Mouse (Mus musculus) hindbrain, embryonic 11.5 days (tissue): ENCODE data around the gene Cntln. TPM values are rescaled to one million over a fixed set of nuclear protein-coding genes. Genes with fewer than 3 reads are reported as not detected.

Experiments
- ATAC-seq: fragments of 200-750 bp; cut with Nextera tagmentation; 2 replicates; pipeline ENCODE4 v1.8.0; 2017; ENCODE audit warnings: mild to moderate bottlenecking, moderate TSS enrichment, moderate library complexity; ENCODE audit not compliant: low FRiP score
- DNase-seq: peaks from one replicate; pipeline ENCODE4 v3.0.0-alpha.2; 2015; ENCODE audit warnings: low spot score
- H3K27ac ChIP-seq: fragments of 300-500 bp; sonication (generic); 2 replicates; pipeline ENCODE4 v1.5.1; 2014; ENCODE audit warnings: mild to moderate bottlenecking, low read depth, low read length
- H3K27me3 ChIP-seq: fragments of 300-500 bp; sonication (generic); 2 replicates; pipeline ENCODE4 v1.6.1; 2014; ENCODE audit warnings: mild to moderate bottlenecking, low read length, moderate library complexity, mixed read lengths; ENCODE audit not compliant: control insufficient read depth, insufficient read depth
- H3K36me3 ChIP-seq: fragments of 300-500 bp; sonication (generic); 2 replicates; pipeline ENCODE4 v1.6.1; 2014; ENCODE audit warnings: mild to moderate bottlenecking, low read length, moderate library complexity, mixed read lengths; ENCODE audit not compliant: control insufficient read depth, insufficient read depth
- H3K4me1 ChIP-seq: fragments of 300-500 bp; sonication (generic); replicated peaks from 2 replicates; pipeline ENCODE4 v1.6.1; 2014; ENCODE audit warnings: low read length, mixed read lengths; ENCODE audit not compliant: control insufficient read depth, insufficient read depth
- H3K4me2 ChIP-seq: fragments of 300-500 bp; sonication (generic); replicated peaks from 2 replicates; pipeline ENCODE4 v1.6.1; 2014; ENCODE audit warnings: mild to moderate bottlenecking, low read depth, low read length
- H3K4me3 ChIP-seq: fragments of 300-500 bp; sonication (generic); 2 replicates; pipeline ENCODE4 v1.5.1; 2014; ENCODE audit warnings: low read depth, low read length
- H3K9ac ChIP-seq: fragments of 300-500 bp; sonication (generic); 2 replicates; pipeline ENCODE4 v1.6.1; 2014; ENCODE audit warnings: low read depth, low read length
- H3K9me3 ChIP-seq: fragments of 300-500 bp; sonication (generic); 2 replicates; pipeline ENCODE4 v1.6.1; 2016; ENCODE audit warnings: low read length; ENCODE audit not compliant: control insufficient read depth
- whole genome bisulfite sequencing: fragments of 180-500 bp; shearing (Covaris S2); extraction: QIAGEN DNeasy Blood & Tissue Kit; methylation state at CpG from one replicate; pipeline ENCODE4 v1.1.7; 2014; 5-methylcytosine and 5-hydroxymethylcytosine counted together
- polyA plus RNA-seq: library from polyadenylated mRNA; unstranded; fragments of >200 nt; fragmentation: Nextera tagmentation; extraction: Ambion mirVana; gene quantifications from 2 replicates; pipeline ENCODE4 v1.2.1, GENCODE M21; 2014

The Cntln gene
- 10.4 and 11.4 TPM in 2 replicates for polyA plus RNA-seq

DNA sequence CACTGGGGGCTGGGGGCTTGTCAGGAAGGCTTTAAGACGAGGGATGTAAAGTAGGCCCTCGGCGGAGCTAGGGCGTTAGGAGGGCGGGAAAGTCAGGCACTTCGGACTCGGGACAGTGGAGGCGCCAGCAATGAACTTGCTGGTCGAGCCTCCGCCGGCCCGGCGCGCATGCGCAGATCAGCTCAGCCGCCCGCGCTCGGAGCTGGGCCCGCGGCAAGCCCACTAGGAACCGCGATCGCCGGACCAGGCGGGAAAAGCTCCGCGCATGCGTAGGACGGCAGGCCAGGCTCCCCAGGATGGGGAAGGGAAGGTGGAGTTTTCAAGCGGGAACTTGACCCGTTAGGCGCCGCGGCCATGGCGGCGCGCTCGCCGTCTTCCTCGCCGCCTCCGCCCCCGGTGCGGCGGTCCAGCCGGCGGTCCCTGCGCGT, at the start of gene Cntln:
Cntln (plus strand) TSS at position 199 of the 428 bp plus-strand sequence.
- Histone ChIP-seq H3K27ac (peak within 1 kb of the TSS; percentile 55), H3K4me2 (peak within 1 kb of the TSS; percentile 80), H3K9me3 (no peaks in the 10 kb centered on the region), H3K4me1 (no peaks in the 10 kb centered on the region), H3K27me3 (no peaks in the 10 kb centered on the region), H3K36me3 (no peaks in the 10 kb centered on the region), H3K4me3 (peak within 1 kb of the TSS; percentile 64), H3K9ac (peak within 1 kb of the TSS; percentile 90)
- peak; percentile 97 for ATAC-seq
- peak; percentile 94 for DNase-seq
- WGBS = under 1% methylated on average over 43 of the region's 50 CpGs

DNA sequence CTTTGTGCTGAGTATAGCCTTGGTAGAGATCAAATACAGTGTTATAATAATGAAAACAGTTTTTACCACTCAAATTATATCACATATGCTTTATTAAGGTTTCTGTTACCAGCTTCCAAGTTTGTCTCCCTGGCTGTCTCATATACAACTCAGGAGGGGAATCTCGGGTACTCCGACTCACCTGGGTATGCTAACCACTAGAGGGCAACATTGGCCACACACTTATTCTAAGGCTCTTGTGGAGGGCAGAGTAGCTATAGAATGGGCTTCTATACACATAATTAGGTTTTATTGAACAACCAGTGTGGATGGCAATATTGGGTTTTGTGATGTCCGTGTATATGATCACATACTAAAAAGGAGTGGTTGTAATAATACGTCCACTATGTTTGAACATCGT, 47.1 kb upstream of the Cntln start:
- DNase-seq = peak; percentile 49
- Histone ChIP-seq H3K9me3 (no peaks in the 10 kb centered on the region), H3K4me2 (no peak overlapping the region), H3K36me3 (no peaks in the 10 kb centered on the region), H3K4me3 (no peak overlapping the region), H3K27ac (no peak overlapping the region), H3K27me3 (no peaks in the 10 kb centered on the region), H3K9ac (no peak overlapping the region), H3K4me1 (no peaks in the 10 kb centered on the region)
- no peak for ATAC-seq
- 47% methylated on average over 5 of the region's 5 CpGs for WGBS

DNA sequence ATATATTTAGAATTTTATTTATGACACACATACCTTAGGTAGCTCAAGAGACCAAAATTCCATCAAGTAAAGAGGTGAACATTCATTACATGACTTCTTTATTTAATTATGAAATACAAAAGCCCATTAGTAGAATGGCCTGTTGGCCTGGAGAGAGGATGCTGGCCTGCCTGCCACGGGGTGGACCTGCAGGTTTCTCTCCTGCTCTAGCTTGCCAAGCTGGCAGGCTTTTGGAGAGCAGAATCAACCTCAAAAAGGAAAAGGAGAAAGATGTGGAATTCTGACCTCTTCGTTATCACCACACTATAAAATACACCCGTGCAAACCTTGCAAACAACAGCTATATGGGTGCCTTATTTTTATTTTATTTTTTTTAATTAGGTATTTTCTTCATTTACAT, 45.6 kb upstream of the Cntln start:
- ATAC-seq (no peak), DNase-seq (no peak)
- Histone ChIP-seq H3K9me3 (no peaks in the 10 kb centered on the region), H3K4me1 (no peaks in the 10 kb centered on the region), H3K27ac (no peak overlapping the region), H3K4me3 (no peak overlapping the region), H3K9ac (no peak overlapping the region), H3K36me3 (no peaks in the 10 kb centered on the region), H3K27me3 (no peaks in the 10 kb centered on the region), H3K4me2 (no peak overlapping the region)
- 84% methylated on average over 3 of the region's 3 CpGs for WGBS

DNA sequence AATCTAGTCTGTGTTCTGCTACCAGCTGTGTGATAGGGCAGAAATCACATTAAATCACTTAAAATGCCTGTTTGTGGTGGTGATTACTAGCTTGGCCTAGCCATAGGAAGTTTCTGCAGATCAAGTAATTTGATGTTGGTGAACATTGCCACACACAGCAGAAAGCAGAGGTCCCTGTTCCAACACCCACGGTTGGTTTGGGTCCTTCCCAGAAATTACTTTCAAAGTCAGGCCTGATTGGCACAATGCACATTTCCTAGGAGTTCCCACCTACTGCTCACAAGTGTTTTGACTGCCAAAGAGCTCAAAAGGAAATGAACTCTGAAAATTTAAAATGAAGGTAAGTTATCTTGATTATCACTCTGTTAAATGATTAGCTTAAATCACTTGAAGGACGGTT, 44.6 kb upstream of the Cntln start:
- Histone ChIP-seq H3K27me3 (no peaks in the 10 kb centered on the region), H3K9me3 (no peaks in the 10 kb centered on the region), H3K4me3 (no peak overlapping the region), H3K4me2 (no peak overlapping the region), H3K27ac (no peak overlapping the region), H3K9ac (no peak overlapping the region), H3K4me1 (no peaks in the 10 kb centered on the region), H3K36me3 (no peaks in the 10 kb centered on the region)
- DNase-seq (no peak), ATAC-seq (no peak)
- 87% methylated on average over 2 of the region's 2 CpGs for WGBS

DNA sequence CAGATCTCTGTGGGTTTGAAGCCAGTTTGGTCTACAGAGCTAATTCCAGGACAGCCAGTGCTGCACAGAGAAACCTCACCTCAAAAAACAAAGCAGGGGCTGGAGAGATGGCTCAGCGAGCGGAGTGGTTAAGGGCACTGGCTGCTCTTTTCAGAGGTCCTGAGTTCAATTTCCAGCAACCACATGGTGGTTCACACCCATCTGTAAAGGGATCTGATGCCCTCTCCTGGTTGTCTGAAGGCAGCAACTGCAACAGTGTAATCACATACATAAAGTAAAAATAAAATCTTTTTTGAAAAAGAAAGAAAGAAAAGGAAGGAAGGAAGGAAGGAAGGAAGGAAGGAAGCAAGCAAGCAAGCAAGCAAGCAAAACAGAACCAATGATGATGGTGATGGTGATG, 26.5 kb upstream of the Cntln start:
- no peak for ATAC-seq

DNA sequence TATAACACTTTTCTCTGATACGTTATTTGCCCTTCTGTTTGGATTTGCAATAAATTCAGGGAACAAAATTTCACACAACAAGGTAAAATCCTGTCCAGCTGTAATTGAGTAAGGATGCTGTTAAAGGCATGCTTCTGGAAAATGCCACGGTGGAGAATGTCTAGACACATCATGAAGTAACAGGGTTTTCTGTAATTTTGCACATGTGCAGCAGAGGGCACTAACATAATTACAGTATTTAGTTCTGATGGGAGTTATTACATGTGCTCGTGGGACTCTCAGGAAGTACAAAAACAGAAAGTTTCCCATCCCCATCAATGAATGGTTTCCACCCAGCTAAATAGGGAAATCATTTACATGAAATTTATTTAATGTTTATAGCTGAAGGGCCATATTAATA, 7.8 kb upstream of the Cntln start:
- Histone ChIP-seq H3K4me2 (no peak overlapping the region), H3K9me3 (no peaks in the 10 kb centered on the region), H3K9ac (no peak overlapping the region), H3K4me3 (no peak overlapping the region), H3K4me1 (no peaks in the 10 kb centered on the region), H3K27me3 (no peaks in the 10 kb centered on the region), H3K36me3 (no peaks in the 10 kb centered on the region), H3K27ac (no peak overlapping the region)
- ATAC-seq (no peak), DNase-seq (peak; percentile 24)
- WGBS = 60% methylated on average over 3 of the region's 3 CpGs

More for the DNA sequence above, 26.5 kb upstream of the Cntln start:
- no peak for DNase-seq
- Histone ChIP-seq H3K9ac (no peak overlapping the region), H3K36me3 (no peaks in the 10 kb centered on the region), H3K27ac (no peak overlapping the region), H3K9me3 (no peaks in the 10 kb centered on the region), H3K27me3 (no peaks in the 10 kb centered on the region), H3K4me3 (no peak overlapping the region), H3K4me2 (no peak overlapping the region), H3K4me1 (no peaks in the 10 kb centered on the region)
- 75% methylated on average over 2 of the region's 2 CpGs for WGBS

DNA sequence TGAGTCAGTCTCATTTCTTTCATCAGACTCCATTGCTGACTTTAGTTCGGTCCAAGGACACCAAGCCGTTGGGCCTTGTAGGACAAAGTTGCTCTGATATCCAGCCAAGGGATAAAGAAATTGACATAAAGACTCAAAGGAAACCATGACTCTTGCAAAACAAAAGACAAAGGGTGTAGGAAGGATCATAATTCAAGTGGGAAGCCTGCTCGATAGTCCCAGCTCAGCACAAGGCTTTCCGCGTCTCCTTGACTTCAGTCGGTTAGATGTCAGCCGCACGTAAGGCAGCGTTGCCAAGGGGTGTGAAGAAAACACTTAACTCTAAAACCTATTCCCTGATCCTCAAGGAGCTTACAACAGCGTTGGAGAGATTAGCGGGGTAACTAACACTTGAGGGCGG, 463 bp upstream of the Cntln start:
- Histone ChIP-seq H3K9ac (no peak overlapping the region), H3K9me3 (no peaks in the 10 kb centered on the region), H3K4me3 (peak overlapping the region; percentile 64; the same call in 1 of the 2 replicates), H3K36me3 (no peaks in the 10 kb centered on the region), H3K27ac (no peak overlapping the region), H3K4me1 (no peaks in the 10 kb centered on the region), H3K27me3 (no peaks in the 10 kb centered on the region), H3K4me2 (peak overlapping the region; percentile 80)
- 80% methylated on average over 12 of the region's 12 CpGs for WGBS
- DNase-seq = no peak
- ATAC-seq = no peak

DNA sequence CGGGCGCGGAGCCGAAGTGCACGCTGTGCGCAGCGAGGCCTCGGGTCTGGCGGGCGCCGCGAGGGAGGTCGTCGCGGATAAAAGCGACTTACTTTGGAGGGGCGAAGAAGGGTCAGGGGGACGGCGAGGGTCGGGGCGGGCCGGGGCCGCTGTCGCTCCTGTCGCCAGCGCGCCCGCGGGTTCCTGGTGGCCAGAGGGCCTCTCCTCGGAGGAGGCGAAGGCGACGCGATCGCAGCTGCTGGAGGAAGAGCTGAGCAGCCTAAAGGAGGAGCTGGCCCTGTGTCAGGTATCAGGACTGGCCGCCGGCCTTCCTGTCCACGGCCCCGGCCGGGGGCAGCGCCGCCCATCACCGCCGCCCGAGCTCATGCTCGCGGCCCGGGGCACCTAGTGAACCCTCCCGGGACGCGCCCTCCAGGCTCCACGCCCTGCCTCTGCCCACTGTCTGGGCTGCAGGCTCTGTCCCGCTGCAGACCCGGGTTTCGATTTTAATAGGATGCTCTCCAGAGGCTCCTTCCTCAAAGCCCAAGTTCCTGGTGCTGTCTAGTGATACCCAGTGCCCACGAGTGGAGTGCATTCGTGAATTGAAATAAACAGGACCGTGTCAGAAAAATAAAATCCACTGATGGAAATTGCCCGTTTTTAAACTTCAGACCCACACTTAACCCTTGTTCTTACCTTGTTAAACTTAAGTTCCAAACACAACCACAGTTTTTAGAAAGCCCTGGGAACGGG, 596 bp downstream of the Cntln start:
- Histone ChIP-seq H3K27ac (peak overlapping the region; percentile 55), H3K9ac (peak overlapping the region; percentile 90), H3K27me3 (no peaks in the 10 kb centered on the region), H3K36me3 (no peaks in the 10 kb centered on the region), H3K4me2 (peak overlapping the region; percentile 80), H3K4me1 (no peaks in the 10 kb centered on the region), H3K9me3 (no peaks in the 10 kb centered on the region), H3K4me3 (peak overlapping the region; percentile 64)
- DNase-seq (peak; percentile 74), ATAC-seq (peak; percentile 83)
- WGBS = 5% methylated on average over 53 of the region's 60 CpGs

DNA sequence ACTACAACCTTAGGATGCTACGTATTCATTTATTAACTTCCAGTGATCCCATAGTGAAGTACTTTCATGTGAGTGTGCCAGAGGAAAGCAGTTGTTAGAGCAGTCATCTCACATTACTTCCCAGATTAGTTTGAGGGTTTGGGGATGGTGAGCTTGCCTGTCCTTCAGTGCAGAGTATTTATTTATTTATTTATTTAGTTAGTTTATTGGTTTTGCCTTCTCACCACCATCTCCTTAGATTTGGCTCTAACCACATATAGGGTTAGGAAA, 1.1 kb downstream of the Cntln start:
- Histone ChIP-seq H3K4me1 (no peaks in the 10 kb centered on the region), H3K27ac (no peak overlapping the region), H3K36me3 (no peaks in the 10 kb centered on the region), H3K9me3 (no peaks in the 10 kb centered on the region), H3K9ac (peak overlapping the region; percentile 90; the same call in 1 of the 2 replicates), H3K27me3 (no peaks in the 10 kb centered on the region), H3K4me3 (peak overlapping the region; percentile 64), H3K4me2 (peak overlapping the region; percentile 80)
- ATAC-seq = no peak
- 81% methylated on average over 1 of the region's 1 CpGs for WGBS
- no peak for DNase-seq
